Mouse (Mus musculus): ENCODE results near the gene Sfxn4.

Sfxn4 gene

DNA sequence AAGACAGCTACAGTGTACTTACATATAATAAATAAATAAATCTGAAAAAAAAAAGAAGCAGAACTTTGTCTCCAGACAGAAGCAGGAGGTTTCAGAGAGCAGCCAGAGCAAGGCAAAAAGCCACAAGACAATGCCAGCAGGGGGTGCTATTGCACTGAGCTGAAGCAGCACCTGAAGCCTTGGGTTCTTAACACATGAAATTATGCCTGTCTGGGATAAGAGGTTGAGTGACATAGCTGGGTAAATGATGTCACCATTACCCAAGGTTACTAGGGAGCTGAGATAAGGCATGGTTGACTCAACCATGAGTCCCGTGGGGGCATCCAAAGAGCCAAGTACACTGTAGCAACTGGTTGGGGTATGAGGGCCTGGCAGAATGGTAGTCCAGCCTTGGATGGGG lies 23.5 kb downstream of the Sfxn4 start:
- peak; percentile 19 for DNase-seq (ENCODE audit: low spot score)

DNA sequence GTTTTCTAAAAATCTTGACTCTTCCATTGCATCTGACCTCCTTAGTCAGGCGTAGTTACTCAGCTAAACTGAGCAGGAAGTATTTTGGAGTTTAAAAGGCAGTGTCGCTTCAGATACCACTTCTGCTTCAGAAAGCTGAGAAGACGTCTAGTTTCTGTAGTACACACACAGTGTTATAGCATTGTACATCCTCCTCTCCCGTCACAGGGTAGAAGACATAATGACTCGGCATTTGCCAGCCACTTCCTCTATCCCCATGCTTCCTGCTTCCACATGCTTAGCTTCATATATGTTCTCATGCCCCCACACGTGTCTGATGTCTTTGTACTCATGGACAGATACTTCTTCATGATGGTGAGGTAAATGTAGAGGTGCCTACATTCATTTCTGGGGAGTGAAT lies 42.6 kb downstream of the Sfxn4 start:
- no peak for DNase-seq (ENCODE audit: low spot score)

DNA sequence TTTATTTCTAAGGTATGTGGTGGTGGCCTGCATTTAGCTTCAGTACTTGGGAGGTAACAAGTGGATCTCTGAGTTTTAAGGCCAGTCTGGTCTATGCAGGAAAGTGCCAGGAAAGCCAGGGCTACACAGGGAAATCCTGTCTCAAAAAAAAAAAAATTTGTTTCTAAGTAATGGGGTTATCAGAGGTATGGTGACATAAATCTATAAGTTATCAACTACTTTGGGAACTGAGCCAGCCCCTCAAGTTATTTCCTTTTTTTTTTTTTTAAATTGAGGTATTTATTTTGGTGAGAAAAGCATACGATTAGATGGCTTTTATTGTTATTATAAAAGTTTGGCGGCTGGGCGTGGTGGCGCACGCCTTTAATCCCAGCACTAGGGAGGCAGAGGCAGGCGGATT lies 48.1 kb downstream of the Sfxn4 start:
- no peak for DNase-seq (ENCODE audit: low spot score)

DNA sequence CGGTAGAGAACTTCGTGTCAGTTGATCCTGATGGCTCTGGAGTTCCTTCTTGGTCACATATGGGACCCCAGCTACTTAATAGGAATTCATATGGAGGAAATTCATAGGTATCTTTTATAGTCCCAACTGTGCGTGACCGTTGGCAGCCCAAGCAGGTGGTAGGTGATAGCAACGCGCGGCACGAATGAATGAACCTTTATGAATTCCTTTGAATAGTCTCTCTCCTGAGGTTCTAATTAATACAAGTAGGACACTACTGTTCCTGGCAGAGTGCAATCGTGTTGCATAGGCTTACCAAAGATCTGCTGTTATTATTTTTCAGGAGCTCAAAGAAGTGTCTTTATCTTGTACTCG lies 49.3 kb downstream of the Sfxn4 start:
- no peak for DNase-seq (ENCODE audit: low spot score)

DNA sequence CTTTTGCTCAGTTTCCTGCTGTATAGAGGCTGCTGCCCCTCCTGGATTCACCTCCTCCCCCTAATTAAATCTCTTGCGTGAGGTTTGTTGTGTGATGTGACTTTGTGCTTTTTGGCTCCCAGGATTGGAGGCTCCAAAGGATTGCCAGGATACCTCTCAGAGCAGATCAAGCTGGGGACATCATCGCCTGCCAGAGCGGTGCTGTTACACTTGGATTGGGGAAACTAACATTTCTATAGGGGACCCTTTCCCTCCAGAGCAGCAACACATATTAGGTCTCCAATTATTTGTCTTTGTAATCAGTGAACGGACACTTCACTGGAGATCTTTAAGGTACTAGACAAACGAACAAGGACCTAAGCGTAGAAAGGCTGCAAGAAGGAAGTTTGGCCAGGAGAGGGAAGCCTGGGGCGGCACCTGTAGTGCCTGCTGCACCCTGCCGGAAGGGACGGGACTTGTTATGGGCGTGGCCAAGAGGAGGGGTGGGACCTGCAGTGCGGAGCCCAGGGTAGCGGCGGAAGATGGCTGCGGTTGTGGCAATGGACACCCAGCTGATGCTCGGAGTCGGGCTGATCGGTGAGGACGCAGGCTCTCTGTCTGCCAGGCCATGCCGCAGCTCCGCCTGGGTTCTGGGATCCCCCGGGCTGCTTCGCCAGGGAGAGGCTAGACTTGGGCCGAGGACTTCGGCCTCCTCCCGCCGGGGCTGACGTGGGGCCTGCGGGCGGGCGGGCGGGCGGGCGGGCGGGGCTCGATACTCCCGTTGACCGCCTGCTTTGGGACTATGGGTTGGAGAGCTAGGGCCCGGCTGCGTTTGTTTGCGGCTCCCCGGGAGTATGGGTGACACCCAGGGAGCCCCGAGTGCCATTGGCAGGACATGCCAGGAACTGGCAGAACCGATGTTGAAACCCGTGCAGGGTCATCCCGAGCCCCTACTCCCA lies 49.9 kb downstream of the Sfxn4 start, which contains the start of gene Fam45a:
TSS of gene Fam45a (plus strand) at position 488 of the 938 bp plus-strand sequence.
- DNase-seq (ENCODE audit: low spot score), result peak; percentile 57

DNA sequence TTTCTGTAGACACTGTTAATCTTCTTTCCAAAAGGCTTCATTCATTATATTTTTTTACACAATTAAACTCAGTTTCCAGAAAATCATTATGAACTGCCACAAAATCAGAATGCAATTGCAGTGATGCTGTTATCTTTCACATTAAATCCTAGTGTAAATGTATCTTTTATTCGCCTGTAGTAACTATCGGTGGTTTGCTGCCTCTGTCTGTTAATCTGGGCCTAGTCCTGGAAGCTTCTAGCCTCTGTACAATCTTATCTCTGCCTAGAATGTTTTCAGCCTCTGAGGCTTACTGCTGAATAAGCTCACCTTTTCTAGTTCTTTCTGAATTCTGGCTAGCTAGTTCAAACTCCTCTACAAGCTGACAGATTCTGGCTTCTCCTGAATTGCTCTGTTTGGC lies 51.4 kb downstream of the Sfxn4 start:
- DNase-seq (ENCODE audit: low spot score), result no peak

DNA sequence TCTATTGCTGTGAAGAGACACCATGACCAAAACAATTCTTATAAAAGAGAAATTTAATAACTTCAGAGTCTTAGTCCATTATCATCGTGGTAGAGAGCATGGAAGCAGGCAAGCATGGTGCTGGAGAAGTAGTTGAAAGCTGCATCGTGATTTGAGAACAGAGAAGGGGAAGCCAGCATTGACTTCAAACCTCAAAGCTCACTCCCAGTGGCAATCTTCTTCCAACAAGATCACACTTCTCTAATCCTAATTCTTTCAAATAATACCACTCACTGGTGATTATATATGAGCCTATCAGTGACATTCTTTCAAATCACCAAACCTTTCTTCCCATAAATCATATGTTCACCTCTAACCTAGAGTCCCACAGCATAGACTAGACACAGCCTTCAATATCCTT lies 56.4 kb downstream of the Sfxn4 start:
- DNase-seq (ENCODE audit: low spot score), result no peak

DNA sequence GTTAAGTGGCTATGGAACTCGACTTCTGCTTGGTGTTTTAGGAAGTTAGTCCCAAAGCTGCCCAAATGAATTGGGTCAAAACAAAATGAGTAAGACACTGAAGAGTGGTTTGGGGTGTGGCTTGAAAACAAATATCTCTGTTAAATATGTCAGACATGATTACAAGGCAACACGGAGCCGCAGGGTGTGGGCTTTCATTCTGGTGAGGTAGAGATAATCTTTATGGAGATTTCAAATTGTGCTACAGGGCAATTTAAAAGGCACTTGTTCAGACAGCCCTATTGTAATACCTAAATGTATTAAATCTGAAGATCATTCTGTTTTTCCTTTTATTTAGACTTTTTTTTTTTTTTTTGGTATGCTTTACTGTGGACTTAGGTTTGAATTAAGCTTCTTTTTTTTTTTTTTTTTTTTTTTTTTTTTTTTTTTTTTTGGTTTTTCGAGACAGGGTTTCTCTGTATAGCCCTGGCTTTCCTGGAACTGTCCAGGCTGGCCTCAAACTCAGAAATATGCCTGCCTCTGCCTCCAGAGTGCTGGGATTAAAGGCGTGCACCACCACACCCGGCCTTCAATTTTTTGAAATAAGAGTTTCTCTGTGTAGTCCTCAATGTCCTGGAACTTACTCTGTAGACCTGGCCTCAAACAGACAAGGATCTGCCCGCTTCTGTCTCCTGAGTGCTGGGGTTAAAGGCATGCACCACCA lies 61.3 kb downstream of the Sfxn4 start:
- no peak for DNase-seq (ENCODE audit: low spot score)

DNA sequence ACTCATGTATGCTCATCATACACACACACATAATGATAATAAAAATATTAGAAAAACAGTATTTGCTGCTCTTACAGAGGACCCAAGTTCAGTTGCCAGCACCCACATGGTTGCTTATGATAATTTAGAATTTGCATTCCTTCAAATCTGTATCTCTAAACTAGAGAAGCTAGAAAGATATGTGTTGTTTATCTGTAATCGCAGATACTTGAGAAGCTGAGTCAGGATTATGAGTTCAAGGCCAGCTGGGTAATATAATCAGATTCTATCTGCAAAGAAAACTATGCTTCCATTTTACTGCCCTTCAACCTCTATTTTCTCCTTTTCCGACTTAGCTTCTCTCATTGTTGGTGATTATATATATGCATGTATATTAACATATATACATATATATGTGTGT lies 63.9 kb downstream of the Sfxn4 start:
- no peak for DNase-seq (ENCODE audit: low spot score)

DNA sequence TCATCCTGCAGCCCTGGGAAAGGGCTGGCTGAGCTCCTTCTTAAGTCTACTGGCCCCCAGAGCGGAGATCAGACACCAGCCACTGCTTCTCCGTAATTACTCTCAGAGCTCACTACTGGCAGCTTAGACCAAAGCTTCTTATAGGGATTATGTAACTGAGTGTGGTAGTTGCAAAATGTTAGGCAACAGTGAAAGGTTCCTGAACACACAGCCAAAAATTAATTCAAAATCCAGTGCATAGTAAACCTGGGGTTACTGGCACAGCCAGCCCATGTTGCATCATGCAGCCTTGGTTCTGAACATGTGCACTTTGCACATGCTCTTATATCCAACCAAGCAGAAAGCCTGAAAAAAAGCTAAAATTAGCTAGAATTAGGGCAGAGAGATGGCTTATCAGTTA lies 66.0 kb downstream of the Sfxn4 start:
- no peak for DNase-seq (ENCODE audit: low spot score)

DNA sequence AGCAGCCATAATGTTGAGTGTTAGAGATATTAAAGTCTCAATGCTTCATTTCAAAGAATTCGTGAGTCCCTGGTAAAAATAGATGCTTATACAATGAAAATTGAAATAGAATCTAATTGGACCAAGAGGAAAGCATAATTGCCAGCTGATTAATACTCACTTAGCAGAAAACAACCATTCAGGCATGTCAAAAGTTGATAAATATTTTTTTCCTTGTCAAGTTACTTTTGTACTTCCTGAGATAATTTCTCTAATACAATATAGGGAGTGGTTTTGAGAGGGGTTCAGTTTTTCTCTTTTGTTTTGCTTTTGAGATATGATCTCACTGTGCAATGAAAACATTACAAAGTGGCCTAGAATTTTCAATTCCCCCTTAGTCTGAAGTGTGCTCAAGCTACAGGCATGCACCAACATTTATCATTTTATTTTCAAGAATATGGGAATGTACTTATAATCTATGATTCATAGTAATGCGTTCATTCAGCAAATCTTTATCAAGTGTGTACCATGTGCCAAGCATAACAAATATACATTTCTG lies 68.0 kb downstream of the Sfxn4 start:
- DNase-seq (ENCODE audit: low spot score), result no peak

DNA sequence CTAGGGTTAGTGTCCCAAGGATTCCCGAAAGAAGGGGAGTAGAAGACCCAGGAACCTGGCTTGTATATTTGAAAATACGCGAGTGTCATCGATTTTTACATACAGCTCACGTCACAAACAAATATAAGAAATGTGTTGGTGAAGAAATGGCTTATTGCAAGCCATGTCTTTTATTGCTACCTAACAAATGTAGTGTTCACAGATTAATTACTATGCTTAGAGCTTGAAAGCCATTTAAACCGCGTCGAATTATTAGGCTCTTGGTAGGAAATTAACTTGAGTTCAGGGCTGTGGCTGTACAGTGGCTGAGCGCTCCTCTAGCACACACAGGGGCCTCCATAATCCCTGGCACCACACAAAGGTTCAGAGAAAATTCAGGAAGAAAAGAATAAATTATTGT lies 70.1 kb downstream of the Sfxn4 start:
- no peak for DNase-seq (ENCODE audit: low spot score)

DNA sequence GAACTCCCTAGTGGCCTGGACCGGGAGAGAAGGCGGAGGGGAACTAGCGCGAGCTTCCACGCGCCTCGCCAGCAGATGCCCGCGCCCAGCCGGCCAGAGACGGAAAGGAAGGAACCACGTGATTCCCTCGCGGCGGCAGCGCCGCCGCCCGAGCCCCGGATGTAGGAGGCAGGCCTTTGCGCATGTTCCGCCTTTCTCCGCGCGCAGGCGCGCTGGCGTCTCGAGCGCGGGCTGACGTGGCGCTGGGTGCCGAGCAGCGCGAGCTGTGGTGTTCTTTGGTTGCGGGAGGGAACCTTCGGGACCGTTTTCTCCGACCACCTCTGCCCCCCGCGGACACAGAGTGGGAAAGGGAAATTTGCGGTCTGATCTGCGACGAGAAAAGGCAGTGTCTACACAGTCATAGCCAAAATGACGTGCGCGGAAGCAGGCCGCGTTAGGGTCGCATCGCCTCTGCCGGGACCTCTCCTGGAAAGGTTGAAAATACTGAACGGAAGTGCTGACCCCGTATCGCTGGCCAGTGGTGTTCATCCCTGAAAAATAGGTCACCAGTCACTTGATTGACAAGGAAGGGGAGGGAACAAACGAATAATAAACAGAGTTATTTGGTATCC lies 70.6 kb downstream of the Sfxn4 start, which contains the start of gene Eif3a:
TSS of gene Eif3a (minus strand) at position 108 of the 611 bp plus-strand sequence.
- DNase-seq (ENCODE audit: low spot score), result peak; percentile 85

DNA sequence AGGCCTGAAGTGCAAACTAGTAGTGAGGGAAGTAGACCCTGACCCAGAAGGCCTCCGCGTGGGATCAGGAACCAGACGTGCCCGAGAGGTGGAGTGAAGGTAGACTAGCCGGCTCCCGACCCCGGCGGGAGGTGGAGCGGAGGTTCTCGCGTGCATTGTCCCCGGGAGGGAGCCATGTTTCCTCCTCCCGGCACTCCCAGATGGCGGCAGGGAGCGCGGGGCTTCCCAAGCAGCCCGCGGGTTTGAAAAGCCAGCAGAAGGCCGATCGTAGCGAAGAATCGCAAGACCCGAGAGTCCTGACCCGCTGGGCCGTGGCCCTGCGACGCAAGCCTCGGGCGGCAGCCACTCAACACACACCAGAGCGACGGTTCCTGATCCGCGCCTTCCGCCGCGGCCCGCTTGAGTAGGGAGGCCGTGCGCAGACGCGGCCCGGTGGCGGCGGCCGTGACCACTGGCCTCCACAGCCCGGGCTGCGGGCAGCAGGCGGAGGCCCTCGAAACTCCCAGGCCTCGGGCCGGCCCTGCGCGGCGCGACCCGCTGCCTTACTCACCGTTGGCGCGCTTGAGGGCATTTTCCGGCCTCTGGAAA lies 71.3 kb downstream of the Sfxn4 start:
- peak; percentile 12 for DNase-seq (ENCODE audit: low spot score)

DNA sequence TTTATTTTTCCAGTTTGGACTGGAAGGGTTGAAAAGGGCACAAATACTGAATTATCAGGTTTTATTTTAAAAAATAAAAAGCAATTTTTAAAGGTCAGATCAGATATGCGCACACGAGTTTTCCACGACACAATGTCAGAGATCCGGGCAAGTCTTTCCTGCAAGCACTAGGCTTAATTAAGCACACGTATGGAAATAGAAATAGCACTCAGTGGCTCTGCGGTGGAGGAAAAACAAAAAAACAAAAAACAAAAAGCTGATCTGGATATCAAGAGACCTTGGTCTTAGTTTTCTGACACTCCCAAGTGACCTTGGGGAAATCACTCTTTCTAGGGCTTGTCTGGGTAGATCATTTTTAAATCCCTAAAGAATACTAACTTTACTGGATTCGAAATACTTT lies 71.8 kb downstream of the Sfxn4 start:
- no peak for DNase-seq (ENCODE audit: low spot score)

DNA sequence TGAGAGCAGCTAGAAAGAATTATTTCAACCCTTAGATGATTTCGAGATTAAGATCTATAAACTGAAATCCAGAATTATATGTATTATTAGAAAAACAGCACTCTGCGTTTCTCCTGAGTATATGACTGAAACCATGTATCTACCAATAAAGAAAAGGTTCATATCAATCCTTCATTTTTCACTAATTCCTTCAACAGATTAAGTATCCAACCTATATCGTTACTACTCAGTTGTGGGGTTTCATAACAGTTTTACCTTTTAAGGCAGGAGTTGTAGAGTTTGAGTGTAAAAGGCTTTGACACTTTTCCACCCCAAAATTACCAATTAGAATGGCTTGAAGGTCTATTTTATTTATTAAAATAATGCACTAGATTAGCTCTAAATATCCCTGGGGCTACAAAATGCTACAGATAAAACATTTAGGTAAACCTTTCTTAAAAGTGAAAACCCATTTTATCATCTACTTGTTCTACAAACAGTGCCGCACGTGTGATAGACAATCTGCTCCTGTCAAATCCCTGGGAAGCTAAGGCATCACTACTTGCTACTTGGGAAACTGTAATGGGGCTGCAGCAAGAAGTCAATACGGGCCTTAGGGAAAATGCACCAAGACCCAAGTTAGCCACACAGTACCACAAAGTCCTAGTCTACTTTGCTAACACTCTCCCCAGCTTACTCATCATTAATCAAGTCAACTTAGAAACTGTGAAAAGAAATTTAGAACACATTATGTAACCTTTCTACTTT lies 72.9 kb downstream of the Sfxn4 start:
- no peak for DNase-seq (ENCODE audit: low spot score)

DNA sequence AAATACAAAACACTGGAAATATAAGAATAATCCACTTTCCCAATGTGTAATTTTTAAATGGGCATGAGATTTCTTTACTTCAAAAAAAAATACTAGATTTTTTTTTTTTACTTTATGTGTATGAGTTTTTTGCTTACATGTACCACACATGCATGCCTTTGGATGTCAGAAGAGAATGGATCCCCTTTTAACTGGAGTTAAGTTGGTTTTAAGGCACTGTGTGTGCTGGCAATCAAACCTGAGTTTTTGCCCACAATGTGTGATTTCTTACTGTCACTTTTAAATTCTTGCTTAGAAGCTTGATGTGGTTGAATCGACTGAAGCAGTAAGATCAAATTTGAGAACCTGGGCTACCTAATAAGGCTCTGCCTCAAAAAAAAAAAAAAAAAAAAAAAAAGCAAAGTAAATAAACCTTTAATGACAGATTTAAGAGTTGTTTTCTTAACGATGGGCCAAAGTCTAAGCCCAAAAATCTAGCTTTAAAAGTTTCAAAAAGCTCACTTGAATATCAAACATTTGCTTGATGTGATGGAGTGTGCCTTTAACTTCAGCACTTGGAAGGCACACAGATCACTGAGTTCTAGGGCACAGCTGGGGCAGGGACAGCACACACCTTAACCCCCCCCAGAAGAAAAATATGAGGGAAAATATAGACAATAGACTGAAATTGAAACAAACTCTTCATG lies 73.7 kb downstream of the Sfxn4 start:
- DNase-seq (ENCODE audit: low spot score), result no peak
